Mouse (Mus musculus) heart, adult 8-10 months (tissue): ENCODE measurements around the gene Naaladl2. TPM values are rescaled to one million over a fixed set of nuclear protein-coding genes. Genes with fewer than 3 reads are reported as not detected.

Source experiments
- DNase-seq: peaks from one replicate; pipeline ENCODE4 v3.0.0; 2022; ENCODE audit warnings: low spot score
- total RNA-seq, 4 experiments: library from RNA; stranded (reverse); gene quantifications; 2 replicates each; pipeline ENCODE4 v1.2.4; 2022

The Naaladl2 gene
- total RNA-seq, 4 experiments from 2014 or later = 0.06 to 0.60 (median 0.21) TPM

- no peak for DNase-seq
Measured at GRCm38 (mm10) chr3:23972747-23973667, 1171.1 kb downstream of the Naaladl2 start.

GRCm38 (mm10) chr3:23962961-23963621, 1181.0 kb downstream of the Naaladl2 start:
- no peak for DNase-seq

GRCm38 (mm10) chr3:23946182-23946581, 1197.9 kb downstream of the Naaladl2 start:
- no peak for DNase-seq

- peak; percentile 0 for DNase-seq
Measured at GRCm38 (mm10) chr3:23937299-23937698, 1206.8 kb downstream of the Naaladl2 start.

GRCm38 (mm10) chr3:23928097-23928496, 1216.0 kb downstream of the Naaladl2 start:
- DNase-seq = no peak

- no peak for DNase-seq
Measured at GRCm38 (mm10) chr3:23907682-23908081, 1236.4 kb downstream of the Naaladl2 start.

- DNase-seq = no peak
Measured at GRCm38 (mm10) chr3:23865688-23866087, 1278.4 kb downstream of the Naaladl2 start.

GRCm38 (mm10) chr3:23857275-23857674, 1286.8 kb downstream of the Naaladl2 start:
- DNase-seq = no peak

- DNase-seq = peak; percentile 1
Measured at GRCm38 (mm10) chr3:23817585-23817984, 1326.5 kb downstream of the Naaladl2 start.

- DNase-seq = peak; percentile 53
Measured at GRCm38 (mm10) chr3:23758746-23759145, 1385.3 kb downstream of the Naaladl2 start.
